Mouse (Mus musculus): ENCODE results near the gene Qrfpr.
A peak's percentile ranks its signal among the peaks of the same experiment; 100 is the strongest.

Gene Qrfpr

DNA sequence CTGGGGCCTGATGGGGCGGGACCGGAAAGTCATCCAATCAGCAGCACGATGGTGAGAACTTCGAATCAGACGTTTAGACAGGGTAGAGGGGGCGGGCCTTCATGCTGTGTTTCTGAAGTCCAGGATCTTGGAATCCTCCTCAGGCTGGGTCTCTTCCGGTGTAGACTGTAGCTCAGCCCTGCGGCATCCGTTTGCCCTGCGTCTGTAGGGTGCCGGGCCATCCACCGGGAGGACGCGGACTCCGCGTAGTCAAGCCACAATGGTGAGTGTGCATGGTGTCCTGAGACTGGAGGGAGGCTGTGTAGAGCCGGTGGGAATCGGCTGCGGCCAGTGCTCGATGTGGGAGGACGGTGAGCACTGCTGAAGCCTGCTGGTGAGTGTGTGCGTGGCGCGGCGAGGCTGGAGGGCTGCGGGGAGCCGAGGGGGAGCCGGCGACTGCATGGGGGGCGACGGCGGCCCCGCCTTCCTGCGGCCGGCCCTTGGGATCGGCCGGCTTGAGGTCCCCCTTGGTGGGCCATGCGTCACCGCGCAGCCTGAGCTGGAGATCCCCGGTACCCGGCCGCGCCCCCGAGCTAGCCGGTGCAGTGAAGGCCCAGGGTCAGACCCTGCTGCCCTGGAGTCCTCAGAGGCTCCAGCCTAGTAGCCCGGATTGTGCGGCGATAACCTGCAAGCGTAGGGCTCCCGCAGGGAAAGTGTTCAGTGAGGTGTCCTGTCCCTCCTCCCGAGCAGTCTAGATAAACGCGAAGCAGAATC, 71.0 kb downstream of the Qrfpr start, which contains the start of gene D3Ertd254e:
Gene D3Ertd254e (plus strand): TSS at position 84 of the 753 bp plus-strand sequence.
- DNase-seq (ENCODE audit: low read depth, low spot score) = peak; percentile 78

DNA sequence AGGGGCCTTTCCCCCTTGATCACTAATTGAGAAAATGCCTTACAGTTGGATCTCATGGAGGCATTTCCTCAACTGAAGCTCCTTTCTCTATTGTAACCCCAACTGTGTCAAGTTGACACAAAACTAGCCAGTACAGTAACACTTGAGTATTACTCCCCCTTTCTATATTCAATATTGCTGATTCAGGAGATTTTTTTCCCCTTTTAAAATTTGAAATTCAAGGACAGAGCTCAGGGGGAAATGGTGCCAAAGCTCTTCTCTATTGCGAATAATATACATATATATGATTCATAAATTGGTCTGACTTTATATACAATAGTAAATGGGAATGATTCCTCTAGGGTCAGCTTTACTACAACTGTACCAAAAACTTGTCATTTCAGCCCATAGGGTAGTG, 71.6 kb downstream of the Qrfpr start:
- DNase-seq (ENCODE audit: low read depth, low spot score) = no peak

DNA sequence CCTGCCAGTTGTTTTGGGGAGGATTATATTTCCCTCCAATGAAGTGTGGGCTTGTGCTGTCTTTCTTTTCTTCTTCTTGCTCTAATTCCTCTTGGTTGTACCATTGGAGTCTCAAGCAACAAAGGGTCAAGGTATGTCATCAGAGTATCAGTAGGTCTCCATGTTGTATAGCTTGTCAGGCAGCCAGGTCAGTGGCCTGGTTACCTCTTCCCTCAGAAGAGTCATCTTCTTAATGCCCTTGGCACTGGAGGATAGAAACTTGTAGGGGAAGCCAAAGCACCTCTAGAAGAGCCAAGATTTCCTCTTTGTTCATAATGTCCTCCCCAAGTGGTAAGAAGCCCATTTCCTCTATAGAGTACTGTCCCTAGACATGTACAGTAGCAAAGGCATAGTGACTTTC, 83.1 kb downstream of the Qrfpr start:
- no peak for DNase-seq (ENCODE audit: low read depth, low spot score)

DNA sequence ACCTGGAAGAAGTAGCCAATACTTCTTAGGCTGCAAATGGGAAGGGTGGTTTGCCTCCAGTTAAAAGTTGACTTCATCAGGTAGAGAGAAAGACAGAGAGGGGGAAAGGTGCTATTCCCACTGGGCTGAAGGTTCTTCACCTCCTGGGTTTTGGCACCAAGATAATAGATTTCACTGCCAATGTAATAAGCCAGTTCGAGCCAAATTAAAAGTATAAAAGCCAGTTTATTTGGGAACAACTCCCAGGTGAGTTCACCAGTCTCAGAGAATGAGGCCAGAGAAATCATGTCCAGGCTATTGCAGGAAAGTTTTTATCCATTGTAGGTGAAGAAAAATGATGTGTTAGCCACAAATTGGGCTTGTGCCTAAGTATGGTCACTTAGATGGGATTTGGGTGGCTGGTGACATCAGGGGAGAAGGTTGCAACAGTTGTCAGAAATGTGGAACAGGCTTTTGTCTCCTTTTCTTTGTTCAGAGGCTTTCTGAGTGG, 83.9 kb downstream of the Qrfpr start:
- no peak for DNase-seq (ENCODE audit: low read depth, low spot score)

DNA sequence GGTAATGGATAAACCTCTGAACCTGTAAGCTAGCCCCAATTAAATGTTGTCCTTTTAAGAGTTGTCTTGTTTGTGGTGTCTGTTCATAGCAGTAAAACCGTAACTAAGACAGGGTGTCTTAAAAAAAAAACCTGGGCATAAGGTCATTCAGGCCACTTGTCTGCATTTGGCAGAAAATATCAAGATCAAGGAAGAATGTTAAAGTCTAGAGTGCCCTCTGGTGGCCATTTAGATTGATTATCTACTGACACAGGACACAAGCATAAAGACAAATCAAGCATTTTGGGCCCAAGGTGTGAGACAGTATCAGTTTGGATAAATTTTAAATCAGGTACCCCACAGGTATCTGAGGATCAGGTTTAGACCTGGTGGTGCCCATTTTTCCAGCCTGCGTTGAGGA, 84.6 kb downstream of the Qrfpr start:
- DNase-seq (ENCODE audit: low read depth, low spot score) = no peak

DNA sequence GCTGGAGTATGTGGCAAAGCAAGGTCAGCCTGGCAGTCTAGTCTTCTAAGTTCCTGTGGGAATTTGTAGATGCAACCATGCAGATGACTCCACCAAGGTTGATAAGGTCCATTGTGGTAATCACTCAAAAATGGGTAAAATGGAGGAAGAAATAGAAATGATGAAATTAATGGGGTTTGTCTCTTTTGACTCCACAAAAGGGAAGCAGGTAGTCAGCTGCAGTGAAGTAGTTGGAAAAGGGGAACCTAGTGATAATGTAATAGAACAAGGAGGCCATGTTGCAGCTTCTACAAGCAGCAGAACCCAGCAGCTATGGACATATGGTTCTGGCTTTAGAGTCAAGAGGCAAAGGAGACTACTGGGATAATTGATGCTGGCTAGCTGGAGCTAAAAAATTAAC, 86.0 kb downstream of the Qrfpr start:
- DNase-seq (ENCODE audit: low read depth, low spot score) = no peak
